Mouse (Mus musculus) stomach, embryonic 16.5 days (tissue): ENCODE results near the gene Eif2b5. TPM values are rescaled to one million over a fixed set of nuclear protein-coding genes. Genes with fewer than 3 reads are reported as not detected.

ENCODE experiments used
- ATAC-seq: fragments of 200-750 bp; cut with Nextera tagmentation; 2 replicates; pipeline ENCODE4 v1.8.0; 2017; ENCODE audit warnings: moderate number of reproducible peaks, moderate TSS enrichment; ENCODE audit not compliant: insufficient read depth, low FRiP score
- H3K27ac ChIP-seq: fragments of 300-500 bp; sonication (generic); 2 replicates; pipeline ENCODE4 v1.5.1; 2014; ENCODE audit warnings: low read length
- H3K27me3 ChIP-seq: fragments of 300-500 bp; sonication (generic); 2 replicates; pipeline ENCODE4 v1.6.1; 2014; ENCODE audit warnings: low read length, control low read depth, mixed read lengths; ENCODE audit not compliant: control insufficient read depth, insufficient read depth
- H3K36me3 ChIP-seq: fragments of 300-500 bp; sonication (generic); 2 replicates; pipeline ENCODE4 v1.6.1; 2014; ENCODE audit warnings: low read length; ENCODE audit not compliant: control insufficient read depth, insufficient read depth
- H3K4me1 ChIP-seq: fragments of 300-500 bp; sonication (generic); 2 replicates; pipeline ENCODE4 v1.6.1; 2014; ENCODE audit warnings: low read length, control low read depth, mixed read lengths; ENCODE audit not compliant: control insufficient read depth, insufficient read depth
- H3K4me2 ChIP-seq: fragments of 300-500 bp; sonication (generic); 2 replicates; pipeline ENCODE4 v1.6.1; 2014; ENCODE audit warnings: low read depth, low read length, mixed read lengths
- H3K4me3 ChIP-seq: fragments of 300-500 bp; sonication (generic); replicated peaks from 2 replicates; pipeline ENCODE4 v1.5.1; 2014; ENCODE audit warnings: mild to moderate bottlenecking, low read length
- H3K9ac ChIP-seq: fragments of 300-500 bp; sonication (generic); 2 replicates; pipeline ENCODE4 v1.6.1; 2014; ENCODE audit warnings: low read length
- H3K9me3 ChIP-seq: fragments of 300-500 bp; sonication (generic); replicated peaks from 2 replicates; pipeline ENCODE4 v1.6.1; 2016; ENCODE audit warnings: low read length, control low read depth; ENCODE audit not compliant: control insufficient read depth
- WGBS: fragments of 180-500 bp; shearing (Covaris S2); extraction: QIAGEN DNeasy Blood & Tissue Kit; methylation state at CpG from one replicate; pipeline ENCODE4 v1.1.7; 2014; 5-methylcytosine and 5-hydroxymethylcytosine counted together
- polyA plus RNA-seq: library from polyadenylated mRNA; unstranded; fragments of >200 nt; fragmentation: Nextera tagmentation; extraction: Ambion mirVana; gene quantifications from 2 replicates; pipeline ENCODE4 v1.2.1, GENCODE M21; 2015

Gene Eif2b5
- polyA plus RNA-seq, 1 experiment from 2014 or later = 94.7 TPM

DNA sequence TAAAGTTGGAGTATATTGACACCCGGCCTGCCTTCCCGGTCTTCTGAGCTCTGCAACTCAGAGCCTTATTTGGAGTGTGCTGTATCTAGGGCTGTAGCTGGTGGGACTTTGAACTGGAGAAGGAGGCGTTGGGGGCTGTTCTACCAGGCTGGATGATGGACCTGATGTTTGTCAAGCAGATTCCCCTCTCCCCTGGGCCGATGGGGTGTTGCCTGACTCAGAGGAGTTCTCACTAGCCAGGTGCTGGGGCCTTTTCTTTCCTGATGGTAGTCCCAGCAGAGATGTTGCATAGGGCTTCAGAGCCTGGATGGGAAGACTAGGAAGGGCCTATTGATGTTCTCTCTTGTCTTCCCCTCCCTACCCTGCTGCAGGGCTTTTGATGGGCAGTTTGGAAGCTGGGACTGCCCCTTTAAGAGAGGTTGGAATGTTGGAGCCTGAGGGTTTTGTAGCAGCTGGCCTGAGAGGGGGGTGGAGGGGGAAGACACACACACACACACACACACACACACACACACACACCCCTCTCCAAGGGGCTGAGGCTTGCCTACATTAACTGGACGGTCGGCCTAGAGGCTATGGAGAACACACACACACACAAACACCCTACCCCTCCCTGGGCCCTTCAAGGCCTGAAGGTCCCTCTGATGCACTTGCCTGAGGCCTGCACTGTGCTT, 19.2 kb downstream of the Eif2b5 start:
- Histone ChIP-seq H3K9ac (peak overlapping the region; percentile 98), H3K9me3 (no peaks in the 10 kb centered on the region), H3K4me3 (peak overlapping the region; percentile 100), H3K27me3 (no peaks in the 10 kb centered on the region), H3K27ac (peak overlapping the region; percentile 97), H3K4me2 (peak overlapping the region; percentile 78), H3K36me3 (no peaks in the 10 kb centered on the region), H3K4me1 (peaks cover 11% of the 10 kb centered on the region; the same call in 1 of the 2 replicates)
- ATAC-seq = peak; percentile 48
- 8% methylated on average over 6 of the region's 6 CpGs for WGBS

- no peaks in the 10 kb centered on the region for H3K9me3 ChIP-seq
- WGBS = 86% methylated on average over 10 of the region's 10 CpGs
- no peak overlapping the region for H3K4me3 ChIP-seq
- ATAC-seq = no peak
- H3K36me3 ChIP-seq = peaks cover 34% of the 10 kb centered on the region
- no peak overlapping the region for H3K4me2 ChIP-seq
- no peak overlapping the region for H3K9ac ChIP-seq
- H3K4me1 ChIP-seq = no peaks in the 10 kb centered on the region
- no peaks in the 10 kb centered on the region for H3K27me3 ChIP-seq
- H3K27ac ChIP-seq = no peak overlapping the region
Observed at GRCm38 (mm10) chr16:20523886-20524285, 25.3 kb downstream of the Eif2b5 start.

DNA sequence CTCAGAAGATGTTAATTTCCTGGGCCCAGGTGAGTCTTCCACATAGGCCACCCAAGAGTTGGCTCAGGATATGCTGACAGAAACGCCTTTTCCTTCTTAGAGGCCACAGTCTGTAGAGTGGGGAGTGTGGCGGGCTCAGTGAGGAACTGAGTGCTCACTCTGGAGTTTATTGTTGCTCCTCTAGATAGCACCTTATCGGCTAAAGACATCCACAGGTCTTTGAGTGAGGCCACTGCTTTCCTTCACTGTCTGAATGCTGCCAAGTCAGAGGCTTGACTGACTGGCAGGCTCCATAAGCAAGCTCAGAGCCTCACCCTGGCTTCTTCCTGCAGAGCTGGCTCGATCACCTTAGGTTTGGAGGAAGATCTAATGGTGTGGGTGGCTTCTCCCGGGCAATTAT, 30.2 kb downstream of the Eif2b5 start:
- H3K4me1 ChIP-seq = no peaks in the 10 kb centered on the region
- peaks cover 40% of the 10 kb centered on the region for H3K36me3 ChIP-seq
- WGBS = 88% methylated on average over 5 of the region's 5 CpGs
- no peaks in the 10 kb centered on the region for H3K9me3 ChIP-seq
- no peak overlapping the region for H3K4me3 ChIP-seq
- no peak overlapping the region for H3K4me2 ChIP-seq
- no peak overlapping the region for H3K9ac ChIP-seq
- ATAC-seq = no peak
- no peaks in the 10 kb centered on the region for H3K27me3 ChIP-seq
- no peak overlapping the region for H3K27ac ChIP-seq

DNA sequence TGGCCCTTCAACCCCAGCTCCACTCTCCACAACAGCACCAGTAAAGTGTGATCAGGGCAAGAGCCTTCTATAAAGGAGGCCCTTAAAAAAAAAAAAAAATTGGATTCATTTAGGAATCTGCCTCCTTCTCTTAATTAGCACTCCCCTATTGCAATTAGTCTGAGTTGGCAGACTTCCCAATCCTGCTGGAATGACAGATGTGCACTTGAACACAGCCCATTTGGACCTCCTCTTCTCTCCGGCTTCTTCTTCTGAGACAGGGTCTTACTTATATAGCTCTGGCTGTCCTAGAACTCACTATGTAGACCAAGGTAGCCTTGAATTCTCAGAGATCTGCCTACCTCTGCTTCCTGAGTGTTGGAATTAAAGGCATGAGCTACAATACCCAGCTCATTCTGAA, 30.8 kb downstream of the Eif2b5 start:
- Histone ChIP-seq H3K9me3 (no peaks in the 10 kb centered on the region), H3K4me1 (no peaks in the 10 kb centered on the region), H3K9ac (no peak overlapping the region), H3K4me3 (no peak overlapping the region), H3K27ac (no peak overlapping the region), H3K4me2 (no peak overlapping the region), H3K36me3 (peaks cover 34% of the 10 kb centered on the region), H3K27me3 (no peaks in the 10 kb centered on the region)
- 72% methylated on average over 1 of the region's 1 CpGs for WGBS
- ATAC-seq = no peak

DNA sequence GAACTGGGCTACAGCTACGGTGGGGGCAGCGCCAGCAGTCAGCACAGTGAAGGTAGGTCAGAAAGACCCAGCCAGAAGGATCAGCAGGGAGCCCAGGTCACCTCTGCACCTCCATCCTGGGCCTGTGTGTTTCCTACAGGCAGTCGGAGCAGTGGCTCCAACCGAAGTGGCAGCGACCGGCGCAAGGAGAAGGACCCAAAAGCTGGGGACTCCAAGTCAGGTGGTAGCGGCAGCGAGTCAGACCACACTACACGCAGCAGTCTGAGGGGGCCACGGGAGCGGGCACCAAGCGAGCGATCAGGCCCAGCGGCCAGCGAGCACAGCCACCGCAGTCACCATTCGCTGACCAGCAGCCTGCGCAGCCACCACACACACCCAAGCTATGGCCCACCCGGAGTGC, 32.3 kb downstream of the Eif2b5 start:
- H3K27ac ChIP-seq = no peak overlapping the region
- no peaks in the 10 kb centered on the region for H3K9me3 ChIP-seq
- no peak overlapping the region for H3K4me3 ChIP-seq
- WGBS = 94% methylated on average over 20 of the region's 20 CpGs
- H3K36me3 ChIP-seq = peaks cover 22% of the 10 kb centered on the region
- ATAC-seq = no peak
- no peaks in the 10 kb centered on the region for H3K4me1 ChIP-seq
- H3K27me3 ChIP-seq = no peaks in the 10 kb centered on the region
- H3K4me2 ChIP-seq = no peak overlapping the region
- H3K9ac ChIP-seq = no peak overlapping the region

- peaks cover 23% of the 10 kb centered on the region for H3K4me1 ChIP-seq
- H3K9ac ChIP-seq = no peak overlapping the region
- no peak overlapping the region for H3K4me3 ChIP-seq
- no peak overlapping the region for H3K27ac ChIP-seq
- no peaks in the 10 kb centered on the region for H3K27me3 ChIP-seq
- no peaks in the 10 kb centered on the region for H3K9me3 ChIP-seq
- H3K4me2 ChIP-seq = peak overlapping the region; percentile 25; the same call in 1 of the 2 replicates
- peaks cover 19% of the 10 kb centered on the region for H3K36me3 ChIP-seq
- WGBS = 44% methylated on average over 10 of the region's 10 CpGs
- no peak for ATAC-seq
Observed at GRCm38 (mm10) chr16:20534617-20535295, 36.1 kb downstream of the Eif2b5 start.

- Histone ChIP-seq H3K4me1 (peaks cover 23% of the 10 kb centered on the region), H3K4me3 (peak within 1 kb of the TSS; percentile 74), H3K4me2 (peak within 1 kb of the TSS; percentile 93), H3K36me3 (peaks cover 21% of the 10 kb centered on the region), H3K27ac (peak within 1 kb of the TSS; percentile 96), H3K27me3 (no peaks in the 10 kb centered on the region), H3K9me3 (no peaks in the 10 kb centered on the region), H3K9ac (peak within 1 kb of the TSS; percentile 94)
- ATAC-seq = peak; percentile 97
- WGBS = under 1% methylated on average over 52 of the region's 52 CpGs
Observed at GRCm38 (mm10) chr16:20535296-20536080, 36.9 kb downstream of the Eif2b5 start, which contains the start of gene Ap2m1. Ap2m1 (plus strand) TSS chr16:20535478.

DNA sequence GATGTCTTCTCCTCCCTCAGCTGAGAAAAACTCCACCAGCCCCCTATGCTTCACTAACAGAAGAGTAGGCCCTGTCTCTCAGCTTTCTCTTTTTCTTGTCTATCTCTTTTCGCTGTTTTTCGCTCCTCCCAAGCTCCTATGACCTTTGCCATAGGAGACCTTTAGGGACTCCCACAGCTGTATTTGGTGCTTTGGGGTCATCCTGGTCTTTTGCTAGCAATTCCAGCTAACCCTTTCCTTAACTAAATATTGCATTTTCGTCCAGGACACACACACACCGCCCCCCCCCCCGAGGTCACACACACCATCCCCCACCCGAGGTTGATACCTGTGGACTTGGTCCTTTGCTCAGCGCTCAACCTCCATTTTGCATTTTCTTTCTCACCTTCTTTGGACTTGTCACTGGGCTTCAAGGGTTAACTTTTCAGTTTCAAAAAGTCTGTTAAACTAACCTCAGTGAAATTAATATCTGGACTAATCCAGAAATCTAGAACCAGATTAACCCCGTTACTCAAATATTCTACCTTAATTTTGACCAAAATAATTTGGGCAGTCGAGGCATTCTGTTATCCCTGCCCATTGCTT, 37.6 kb downstream of the Eif2b5 start:
- H3K4me2 ChIP-seq = peak overlapping the region; percentile 93
- 26% methylated on average over 9 of the region's 9 CpGs for WGBS
- H3K27ac ChIP-seq = peak overlapping the region; percentile 96
- peak overlapping the region; percentile 94 for H3K9ac ChIP-seq
- H3K36me3 ChIP-seq = peaks cover 18% of the 10 kb centered on the region
- peaks cover 23% of the 10 kb centered on the region for H3K4me1 ChIP-seq
- no peaks in the 10 kb centered on the region for H3K27me3 ChIP-seq
- no peak for ATAC-seq
- peak overlapping the region; percentile 74 for H3K4me3 ChIP-seq
- no peaks in the 10 kb centered on the region for H3K9me3 ChIP-seq
